Mouse (Mus musculus) gastrocnemius, adult 18-20 months (tissue): ENCODE results near the gene Mapk8. TPM values are rescaled to one million over a fixed set of nuclear protein-coding genes. Genes with fewer than 3 reads are reported as not detected.

Experiments used
- DNase-seq: peaks from one replicate; pipeline ENCODE4 v3.0.0; 2021; ENCODE audit warnings: low spot score
- total RNA-seq, 2 experiments: library from RNA; stranded (reverse); gene quantifications; 2 replicates each; pipeline ENCODE4 v1.2.3; 2021

Gene Mapk8
- total RNA-seq, 2 experiments from 2014 or later: 27.8 to 33.2 TPM

DNA sequence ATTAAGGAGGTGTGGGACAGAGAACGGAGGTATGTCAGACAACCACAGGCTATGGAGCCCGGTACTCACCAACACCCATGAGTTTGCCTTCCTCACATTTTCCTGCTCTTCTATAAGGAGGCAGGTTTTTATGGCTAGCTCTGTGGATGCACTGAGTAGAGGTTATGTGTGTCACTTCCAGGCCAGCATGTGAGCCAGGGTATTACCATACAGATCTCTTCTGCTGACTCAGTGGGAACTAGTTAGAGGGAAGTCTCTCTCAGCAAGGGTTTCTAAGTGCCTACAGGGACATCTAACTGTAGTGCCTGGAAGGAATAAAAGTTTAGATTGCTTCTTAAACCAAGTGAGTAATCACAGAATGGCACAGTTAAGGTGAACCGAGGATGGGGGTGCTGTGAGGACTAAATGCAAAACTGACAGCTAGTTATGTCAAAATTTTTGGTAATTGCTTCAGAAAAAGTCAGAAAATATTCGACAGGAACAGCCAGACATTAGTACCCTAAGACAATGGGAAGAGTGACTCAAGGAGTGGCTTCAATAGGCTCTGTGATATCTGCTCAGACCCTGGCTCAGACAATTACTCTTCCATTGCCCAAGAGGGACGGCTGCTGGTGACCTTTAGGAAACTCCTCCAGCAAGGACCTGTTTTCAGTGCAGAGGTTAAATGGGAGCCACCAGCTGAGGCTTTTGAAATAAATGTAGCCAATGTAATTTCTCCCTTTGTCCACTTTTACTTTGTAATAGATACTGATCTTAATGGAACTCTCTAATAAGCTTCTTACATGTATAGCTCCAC is 48.7 kb downstream of the Mapk8 start:
- DNase-seq: no peak

DNA sequence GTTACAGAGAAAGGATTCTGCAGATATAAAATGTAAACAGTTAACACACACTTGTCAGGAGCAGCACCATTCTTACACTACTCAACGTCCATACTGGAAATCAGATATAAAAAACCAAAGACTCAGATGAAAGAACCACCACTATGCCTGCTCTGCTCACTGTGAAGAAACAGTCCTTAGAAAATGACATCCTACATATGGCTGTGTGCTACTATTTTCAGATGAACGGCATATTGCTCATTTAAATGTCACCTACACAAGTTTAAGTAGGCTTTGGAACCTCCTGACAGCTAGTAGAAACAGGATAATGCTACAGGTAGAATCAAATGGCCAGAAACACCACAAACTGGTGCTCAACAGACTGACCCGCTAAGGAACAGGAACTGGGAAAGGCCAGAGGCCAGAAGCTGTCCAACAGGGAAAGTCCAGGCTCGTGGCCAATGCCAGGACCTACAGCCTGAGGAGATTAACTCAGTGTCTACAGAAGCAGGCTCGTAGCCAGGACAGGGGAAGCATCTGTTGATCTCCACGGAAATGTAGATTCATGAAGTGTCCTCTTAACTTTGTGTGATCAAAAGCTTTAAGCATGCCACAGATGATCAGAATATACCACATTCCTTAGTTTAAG is 66.0 kb downstream of the Mapk8 start:
- no peak for DNase-seq

DNA sequence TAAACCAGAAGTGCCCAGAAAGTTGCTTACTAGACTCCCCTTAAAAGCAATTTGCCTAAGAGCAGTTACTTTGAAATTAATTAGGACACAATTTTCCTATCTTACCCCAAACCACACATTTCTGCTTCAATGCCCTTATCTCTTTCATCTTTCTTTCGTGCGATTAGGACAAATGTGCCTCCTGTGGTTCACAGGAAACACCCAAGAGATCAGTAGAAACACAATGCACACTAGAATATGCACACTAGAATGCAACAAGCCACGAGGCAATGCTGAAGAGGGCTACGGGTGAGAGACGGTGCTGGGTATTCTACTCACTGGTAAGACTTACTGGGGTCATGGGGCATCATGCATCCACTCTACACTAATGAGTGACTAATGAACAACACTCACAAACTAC is 68.2 kb downstream of the Mapk8 start:
- DNase-seq: no peak

DNA sequence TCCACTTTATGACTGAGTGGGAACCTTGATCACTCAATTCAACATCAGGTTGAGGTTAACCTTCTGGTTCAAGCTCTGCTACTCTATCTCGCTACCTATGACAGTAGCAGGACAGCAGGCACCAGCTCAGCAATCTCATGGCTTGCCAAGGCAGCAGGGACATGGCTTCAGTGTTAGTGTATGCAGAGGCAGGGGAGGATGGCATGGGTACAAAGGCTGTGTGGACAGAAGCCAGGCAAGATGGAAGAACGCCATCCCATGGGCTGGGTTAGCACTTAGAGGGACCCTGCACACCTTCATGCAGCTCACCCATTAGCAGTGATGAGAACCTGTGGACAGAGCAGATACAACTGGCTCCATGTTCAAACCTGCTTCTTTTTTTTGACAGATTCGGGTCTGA is 69.7 kb downstream of the Mapk8 start:
- DNase-seq: no peak

DNA sequence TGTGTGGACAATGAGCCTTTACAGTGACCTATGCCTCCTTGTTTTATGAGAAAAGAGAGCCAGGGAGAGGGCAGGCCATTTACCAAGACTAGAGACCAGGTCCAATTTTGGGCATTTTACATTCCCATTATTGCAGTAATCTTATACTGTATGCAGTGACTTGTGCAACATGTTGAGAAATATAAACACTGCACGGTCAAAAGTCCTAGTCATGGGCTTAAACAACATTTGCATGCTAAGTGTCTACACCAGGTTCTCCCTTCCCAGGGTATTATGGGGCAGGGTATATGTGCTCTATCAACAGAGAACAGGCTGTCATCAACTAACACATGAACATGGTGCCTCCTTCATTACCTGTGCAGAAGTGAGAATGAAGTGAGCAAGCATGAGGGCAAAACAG is 72.9 kb downstream of the Mapk8 start:
- DNase-seq: no peak

DNA sequence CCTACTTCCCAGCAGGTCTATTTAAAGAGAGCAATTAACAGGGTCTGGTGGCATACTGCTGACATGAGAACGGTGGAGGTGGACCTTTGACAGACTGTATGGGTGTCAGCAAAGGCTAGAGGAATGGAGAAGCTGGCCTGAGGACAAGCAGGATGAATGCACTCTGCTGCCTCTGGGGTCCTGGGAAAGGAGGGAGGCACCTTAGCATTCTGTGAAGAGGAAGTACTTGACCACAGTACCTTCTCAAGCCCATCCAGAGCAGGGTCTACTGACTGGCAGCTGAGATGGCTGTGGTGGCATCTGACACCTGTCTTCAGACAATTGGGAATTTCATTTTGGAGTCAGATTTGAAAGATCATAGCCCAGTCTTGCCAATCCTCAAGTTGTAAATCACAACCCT is 73.7 kb downstream of the Mapk8 start:
- DNase-seq: no peak

DNA sequence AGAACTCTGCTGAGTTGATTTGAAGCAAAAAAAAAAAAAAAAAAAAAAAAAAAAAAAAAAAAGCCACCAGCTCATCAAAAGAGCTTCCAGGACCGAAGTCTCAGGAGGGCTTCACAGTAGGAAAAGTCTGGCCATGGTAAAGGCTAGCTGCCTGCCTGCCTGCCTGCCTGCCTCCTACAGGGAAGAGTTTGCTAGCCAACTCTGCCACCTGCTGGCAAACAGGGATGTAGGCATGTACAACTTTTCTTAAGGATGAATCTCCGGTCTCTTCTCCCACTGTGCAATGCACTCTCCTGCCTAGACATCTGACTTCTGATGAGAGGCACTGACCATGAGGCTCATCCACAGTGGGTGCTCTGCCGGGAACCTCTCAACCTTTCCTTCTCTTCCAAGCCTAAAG is 75.7 kb downstream of the Mapk8 start:
- peak; percentile 57 for DNase-seq

DNA sequence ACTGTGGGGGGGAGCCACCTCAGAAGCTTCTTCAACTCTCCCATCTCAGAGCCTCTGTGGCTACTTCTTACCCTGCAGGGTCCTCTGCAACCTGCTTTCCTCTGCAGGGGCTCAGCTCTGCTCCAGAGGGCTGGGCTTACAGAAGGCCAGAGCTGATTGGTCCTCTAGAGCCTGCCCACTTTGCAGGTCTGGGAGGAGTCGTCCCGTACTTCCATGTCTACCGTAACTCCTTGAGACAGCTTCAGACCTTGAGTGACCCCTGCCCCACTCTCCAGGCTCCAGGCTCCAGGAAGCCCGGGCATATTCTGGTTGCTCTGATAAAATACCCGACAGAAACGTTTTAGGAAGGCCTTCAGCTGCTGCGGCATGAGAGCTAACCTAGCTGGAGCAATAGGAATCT is 76.9 kb downstream of the Mapk8 start:
- no peak for DNase-seq

DNA sequence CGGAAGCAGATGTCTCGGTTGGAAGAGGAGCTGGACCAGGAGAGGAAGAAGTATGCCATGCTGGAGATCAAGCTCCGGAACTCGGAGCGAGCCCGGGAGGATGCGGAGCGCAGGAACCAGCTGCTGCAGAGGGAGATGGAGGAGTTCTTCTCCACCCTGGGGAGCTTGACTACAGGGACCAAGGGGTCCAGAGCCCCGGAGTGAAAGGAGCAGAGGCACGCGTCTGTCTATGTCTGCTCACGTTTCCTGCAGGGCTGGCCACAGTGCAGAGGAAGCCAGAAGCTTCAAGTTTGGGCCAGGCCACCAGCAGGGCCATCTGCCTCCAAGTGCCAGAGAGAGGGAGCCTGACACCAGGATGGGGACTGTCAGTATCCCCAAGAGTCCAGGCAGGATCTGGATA is 77.6 kb downstream of the Mapk8 start:
- no peak for DNase-seq

DNA sequence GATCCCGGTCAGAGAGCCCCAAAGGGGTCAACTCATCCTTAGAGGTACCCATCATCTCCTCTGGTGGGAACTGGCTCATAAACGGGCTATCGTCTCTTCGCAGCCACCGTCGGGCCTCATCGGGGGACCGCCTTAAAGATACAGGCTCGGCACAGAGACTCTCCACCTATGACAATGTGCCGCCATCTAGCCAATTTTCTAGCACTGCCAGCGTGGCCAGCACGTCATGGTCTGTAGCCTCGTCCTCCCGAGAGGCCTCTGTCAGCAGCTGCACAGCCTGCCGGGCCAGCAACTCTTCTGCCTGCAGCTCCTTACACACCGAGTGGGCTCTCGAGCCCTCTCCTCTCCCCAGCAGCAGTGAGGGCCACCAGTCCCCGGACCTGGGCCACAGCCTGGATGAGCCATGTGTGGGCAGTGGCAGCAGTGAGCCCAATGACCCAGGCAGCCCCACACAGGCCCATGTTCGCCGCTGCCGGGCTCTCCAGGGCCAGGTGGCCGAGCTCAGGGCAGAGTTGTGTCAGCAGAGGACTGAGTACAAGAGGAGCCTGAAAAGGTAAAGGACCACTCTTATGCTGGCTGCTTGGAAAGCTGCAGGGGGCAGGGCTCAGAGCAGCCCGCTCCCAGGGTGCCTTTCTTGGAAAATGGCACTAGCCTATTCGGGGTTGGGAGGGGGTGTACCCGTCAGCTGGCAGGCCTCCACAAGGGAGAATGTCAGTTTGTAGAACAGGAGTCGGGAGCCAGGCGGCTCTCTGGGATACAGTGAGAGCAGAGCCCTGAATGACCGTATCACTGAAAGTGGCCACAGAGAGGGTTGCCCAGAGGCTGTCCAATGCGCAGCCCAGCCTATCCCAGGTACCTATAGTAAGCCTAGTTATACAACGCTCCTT is 79.8 kb downstream of the Mapk8 start:
- DNase-seq: no peak

DNA sequence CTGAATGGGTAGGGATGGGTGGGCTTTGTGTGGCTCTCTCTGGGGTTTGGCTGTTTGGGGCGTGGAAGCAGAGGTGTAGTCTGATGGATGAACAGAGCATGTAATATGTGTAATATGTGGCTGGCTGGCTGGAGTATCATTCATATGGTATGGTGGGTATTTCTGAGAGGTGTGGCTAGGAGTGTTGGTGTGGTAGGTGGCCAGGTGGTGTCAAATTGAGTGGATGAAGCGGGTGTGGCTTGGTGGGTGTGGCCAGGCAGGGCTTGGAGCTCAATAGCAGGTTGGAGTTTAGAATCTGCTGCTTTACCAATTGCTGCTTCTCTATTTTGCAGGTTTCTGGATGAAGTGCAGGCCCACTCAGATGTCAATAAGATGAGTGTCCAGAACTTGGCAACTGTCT is 82.9 kb downstream of the Mapk8 start:
- DNase-seq: no peak

DNA sequence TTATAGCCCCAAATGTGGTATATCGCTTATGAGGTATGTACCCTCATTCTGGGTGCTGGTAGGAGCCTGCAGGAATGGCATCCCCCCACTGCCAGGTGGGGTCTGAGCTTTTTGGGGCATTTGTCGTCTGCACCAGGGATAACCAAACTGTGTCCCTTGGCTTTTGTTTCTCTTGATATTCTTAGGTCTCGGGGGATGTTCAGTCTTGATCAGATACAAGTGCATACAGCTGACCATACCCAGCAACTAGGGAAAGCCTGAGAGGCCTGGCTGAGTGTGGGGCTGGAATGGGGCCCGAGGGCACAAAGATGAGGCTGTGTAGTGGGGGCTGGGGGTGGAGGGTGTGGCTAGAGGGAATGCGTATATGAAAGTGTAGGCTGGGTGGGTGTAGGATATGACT is 83.3 kb downstream of the Mapk8 start:
- DNase-seq: no peak

DNA sequence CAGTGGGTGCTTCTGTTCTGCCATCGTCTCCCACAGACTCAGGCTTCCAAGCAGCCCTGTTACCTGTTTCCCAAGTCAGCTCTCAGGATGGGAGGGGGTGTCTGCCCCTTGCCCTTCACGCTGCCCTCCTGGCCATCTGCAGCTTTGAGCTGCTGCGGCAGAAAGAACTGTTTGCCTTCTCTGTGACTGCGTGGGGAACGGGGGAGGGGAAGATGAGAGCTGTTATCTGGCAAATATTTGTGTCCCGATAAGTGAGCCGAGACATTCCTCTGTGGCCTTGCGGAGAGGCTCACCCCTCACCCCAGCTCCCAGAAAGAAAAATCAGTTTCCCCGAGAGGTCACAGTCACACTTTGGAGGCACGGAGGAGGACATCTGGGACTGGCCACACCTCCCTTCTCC is 84.2 kb downstream of the Mapk8 start:
- no peak for DNase-seq

DNA sequence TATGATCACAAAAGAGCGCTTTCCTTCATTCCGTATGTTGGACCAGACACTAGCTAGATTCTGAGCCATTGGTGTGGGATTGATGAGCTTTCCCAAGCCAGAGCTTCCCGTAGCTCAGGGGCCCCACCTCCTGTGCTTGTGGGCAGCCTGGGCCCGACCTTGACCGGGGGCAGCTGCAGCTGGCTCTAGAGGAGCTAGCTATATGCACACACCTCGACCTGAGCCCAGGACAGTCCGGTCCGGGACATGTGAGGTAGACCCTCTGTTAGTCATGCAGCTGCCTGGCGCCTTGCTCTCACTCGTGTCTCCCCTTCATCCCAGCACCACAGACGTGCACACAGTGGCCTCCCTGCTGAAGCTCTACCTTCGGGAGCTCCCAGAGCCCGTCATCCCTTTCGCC is 84.8 kb downstream of the Mapk8 start:
- no peak for DNase-seq

DNA sequence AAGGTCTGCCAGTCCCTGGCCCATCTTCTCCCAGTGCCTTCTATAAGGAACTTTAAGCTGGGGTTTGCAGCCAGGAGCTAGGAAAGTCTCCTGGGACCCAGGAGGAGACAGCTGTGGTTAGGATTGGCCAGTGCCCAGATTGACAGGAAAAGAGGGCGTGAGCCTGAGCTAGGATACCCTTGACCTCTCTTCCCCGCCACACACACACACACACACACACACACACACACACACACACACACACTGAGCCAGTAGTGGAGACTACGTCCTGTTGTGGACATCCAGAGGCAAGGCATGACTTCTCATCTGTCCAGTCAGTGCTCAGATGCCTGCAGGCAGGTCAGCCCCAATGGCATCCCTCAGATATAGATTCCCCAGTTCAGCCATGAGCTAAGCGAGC is 85.4 kb downstream of the Mapk8 start:
- DNase-seq: no peak

DNA sequence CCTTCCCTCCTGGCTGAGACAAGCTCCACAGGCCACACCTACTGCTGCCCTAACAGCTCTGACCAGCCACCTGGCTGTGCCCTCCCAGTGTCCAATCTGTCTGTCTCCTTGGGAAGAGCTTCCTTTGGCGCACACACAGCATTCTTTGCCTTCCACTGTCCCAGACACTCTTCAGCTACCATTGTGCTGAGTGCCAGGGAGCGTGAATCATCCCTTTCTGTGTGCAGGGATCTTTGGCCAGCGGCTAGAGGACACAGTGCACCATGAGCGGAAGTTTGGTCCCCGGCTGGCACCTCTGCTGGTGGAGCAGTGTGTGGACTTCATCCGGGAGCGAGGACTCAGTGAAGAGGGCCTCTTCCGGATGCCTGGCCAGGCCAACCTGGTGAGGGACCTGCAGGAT is 88.1 kb downstream of the Mapk8 start:
- no peak for DNase-seq

DNA sequence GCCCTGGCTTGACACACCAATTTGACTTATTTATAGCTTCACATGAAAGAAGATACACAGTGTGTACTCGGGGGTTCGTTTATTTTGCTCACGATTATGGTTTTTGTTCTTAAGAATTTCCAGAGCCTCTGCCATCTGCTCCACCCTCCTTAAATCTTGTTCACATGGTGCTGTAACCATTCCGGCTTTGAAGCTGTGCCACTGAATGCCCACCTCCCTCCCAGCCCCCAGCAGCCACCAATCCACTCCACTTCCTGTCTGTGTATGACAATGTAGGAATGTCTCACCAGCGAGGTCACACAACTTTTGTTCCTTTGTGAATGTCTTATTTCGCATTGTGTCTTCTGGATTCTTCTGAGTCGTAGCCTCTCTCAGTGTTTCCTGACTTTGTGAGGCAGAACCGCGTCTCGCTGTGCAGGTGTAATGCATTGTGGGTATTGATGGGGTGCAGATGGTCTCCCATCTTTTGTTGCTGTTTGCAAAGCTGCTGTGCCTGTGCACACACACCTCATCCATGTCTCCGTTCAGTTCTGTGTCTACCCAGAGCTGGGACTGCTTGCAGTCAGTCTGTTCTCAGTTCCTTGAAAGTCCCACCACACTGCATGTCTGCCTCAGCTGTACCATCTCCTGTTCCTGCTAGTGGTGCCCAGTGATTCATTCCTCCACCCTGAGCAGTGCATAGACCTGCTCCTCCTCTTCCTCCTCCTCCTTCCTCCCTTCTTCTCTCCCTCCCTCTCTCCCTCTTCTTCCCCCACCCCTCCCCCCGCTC is 89.2 kb downstream of the Mapk8 start:
- no peak for DNase-seq

DNA sequence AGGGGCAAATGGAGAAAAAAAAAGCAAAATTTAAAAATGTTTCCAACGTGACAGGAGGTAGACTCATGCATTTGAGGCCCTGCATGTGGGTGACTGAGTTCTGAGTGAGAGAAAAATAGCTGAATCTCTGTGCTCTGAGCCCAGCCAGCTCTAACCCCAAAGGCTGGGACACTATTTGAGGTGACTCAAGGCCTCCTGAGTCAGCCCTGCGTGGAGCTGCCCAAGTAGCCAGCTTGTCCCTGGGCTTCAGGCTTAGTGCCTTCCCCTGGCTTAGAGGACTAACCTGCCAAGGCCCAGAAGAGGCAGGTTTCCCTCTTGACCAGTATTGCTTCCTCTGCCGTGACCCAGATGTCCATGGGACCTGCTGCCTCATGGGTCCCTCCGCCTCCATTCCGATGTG is 91.7 kb downstream of the Mapk8 start:
- DNase-seq: no peak

DNA sequence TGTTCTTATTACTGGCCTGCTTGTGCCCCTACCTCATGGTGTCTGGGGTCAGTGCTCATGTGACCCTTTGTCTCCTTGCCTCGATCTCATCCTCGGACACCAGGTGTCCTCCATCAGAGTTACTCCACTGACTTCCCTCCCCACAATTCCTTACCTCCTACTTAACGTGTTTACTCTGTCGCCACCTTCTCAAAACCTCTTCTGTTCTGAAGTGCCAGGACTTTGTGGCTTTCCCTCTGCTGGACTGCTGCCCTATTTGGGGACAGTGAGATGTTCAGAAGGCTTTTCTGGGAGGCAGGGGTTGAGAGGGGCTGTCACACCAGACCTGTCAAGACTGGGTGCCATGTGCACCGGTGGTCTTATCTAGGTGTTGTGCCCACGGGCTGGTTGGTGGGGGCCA is 94.1 kb downstream of the Mapk8 start:
- DNase-seq: no peak

DNA sequence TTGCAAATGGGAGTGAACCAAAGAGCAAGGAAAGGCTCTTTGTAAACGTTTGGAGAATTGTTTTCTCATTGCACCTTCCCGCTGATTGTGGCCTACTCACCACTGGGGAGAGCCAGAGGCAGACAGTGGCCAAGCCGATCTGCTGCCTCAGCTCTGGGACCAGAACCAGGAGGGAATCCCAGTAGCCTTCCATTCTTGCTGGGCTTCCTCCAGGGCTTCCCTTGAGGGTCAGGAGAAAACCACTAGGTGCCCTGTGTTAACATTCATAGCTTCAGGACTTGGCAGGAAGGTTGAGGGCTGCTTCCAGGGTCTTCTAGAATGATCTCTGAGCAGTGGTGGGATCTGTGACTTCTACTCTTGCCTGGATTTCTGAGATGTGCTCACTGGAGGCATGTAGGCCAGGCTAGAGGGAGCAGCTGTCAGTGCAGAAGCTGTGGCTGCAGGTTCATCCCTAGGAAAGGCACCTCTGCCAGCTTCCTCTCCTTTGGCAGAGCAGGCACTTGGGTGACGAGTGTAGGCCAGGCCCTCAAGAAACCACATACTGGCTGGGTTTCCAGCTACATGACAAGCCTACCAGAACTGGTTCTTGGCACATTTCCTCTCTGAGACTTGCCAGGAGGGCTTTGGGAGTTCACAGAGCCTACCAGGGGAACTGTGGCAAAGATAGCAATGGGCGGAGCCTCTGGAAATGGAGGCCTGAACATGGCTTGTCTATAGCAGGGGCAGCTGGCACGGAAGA is 94.8 kb downstream of the Mapk8 start:
- DNase-seq: peak; percentile 54

DNA sequence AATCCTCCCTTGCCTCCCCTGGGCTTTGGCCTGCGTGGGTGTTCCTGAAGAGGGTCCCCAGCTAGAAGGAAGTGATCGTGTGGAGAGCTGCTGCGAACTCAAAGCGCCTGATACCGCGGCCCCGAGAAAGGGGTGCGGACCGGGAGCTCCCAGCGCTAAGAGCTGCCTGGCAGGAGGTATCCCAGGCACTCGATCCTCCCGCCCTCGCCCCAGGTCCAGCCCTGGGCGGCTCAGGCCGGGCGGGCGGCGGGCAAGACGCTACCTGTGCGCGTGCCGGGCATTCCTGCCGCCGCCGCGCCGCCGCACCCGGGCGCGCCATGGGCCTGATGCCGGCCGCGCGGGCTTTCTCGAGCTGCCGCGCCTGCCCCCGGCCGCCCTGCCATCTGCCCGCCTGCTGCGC is 95.9 kb downstream of the Mapk8 start:
- DNase-seq: no peak
